In the genomic region with DNA sequence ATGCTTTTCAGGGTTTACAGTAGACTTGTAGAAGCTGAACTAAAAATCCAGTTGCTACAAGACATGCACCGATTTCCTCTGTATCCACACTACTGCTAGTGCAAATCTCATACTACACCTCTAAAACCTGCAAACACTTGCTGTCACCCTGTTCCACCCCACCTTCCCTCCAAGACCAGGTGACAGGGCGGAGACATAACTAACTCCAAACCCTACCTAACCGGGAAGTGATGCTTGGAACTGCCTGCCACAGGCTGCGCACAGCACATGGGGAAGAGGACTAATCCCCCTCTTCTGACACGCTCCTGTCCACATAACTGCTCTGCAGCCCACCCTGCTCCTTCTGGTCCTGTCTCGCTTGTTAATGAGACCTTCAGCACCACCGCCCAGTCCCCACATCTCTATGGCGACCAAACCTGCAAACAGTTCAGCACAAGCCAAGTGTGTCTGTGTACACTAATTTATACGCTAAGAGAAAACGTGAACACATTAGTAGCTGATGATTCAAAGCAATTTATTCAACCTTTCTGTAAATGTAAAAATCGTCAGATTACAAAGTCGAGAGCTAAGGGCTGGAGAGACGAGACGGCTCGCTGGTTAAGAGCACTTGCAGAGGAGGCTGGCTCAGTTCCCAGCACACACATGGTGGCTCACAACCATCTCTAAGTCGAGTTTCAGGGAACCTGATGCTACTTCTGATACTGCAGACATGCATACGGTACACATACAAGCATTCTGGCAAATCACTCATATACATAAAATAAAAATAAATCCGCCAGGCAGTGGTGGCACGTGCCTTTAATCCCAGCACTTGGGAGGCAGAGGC, we compare ENCODE assay signal across 12 mouse cellular contexts. TPM values are rescaled to one million over a fixed set of nuclear protein-coding genes. Genes with fewer than 3 reads are reported as not detected.
DNase-seq lines count a peak whose midpoint lies in the region; ATAC-seq and TF ChIP-seq lines count a peak whose summit lies in the region.
"Had no signal": no experiment of that assay in that cellular context is flagged by ENCODE, and none has a peak within 500 bp of the region (broad histone marks: within the 10 kb centered on the region; RNA-seq: fewer than 3 reads in every experiment).

No protein-coding gene starts in this region.

- H3K9ac ChIP-seq in intestine, postnatal 0 days (ENCODE audit: low read depth, low read length), result 0 out of 2 replicates have a peak overlapping the region, but pooled peaks have one; percentile 4
- H3K9ac ChIP-seq: liver, embryonic 14.5 days had no signal

- no peaks in the 10 kb centered on the region for H3K9me3 ChIP-seq in E14TG2a.4 (ENCODE audit: low read length)
- H3K9me3 ChIP-seq in intestine, postnatal 0 days (ENCODE audit: control insufficient read depth), result no peaks in the 10 kb centered on the region

- H3K4me3 ChIP-seq in E14TG2a.4 (replicated peaks; ENCODE audit: low read length), result 0 out of 2 replicates have a peak overlapping the region, but pooled peaks have one; percentile 20
- H3K4me3 ChIP-seq in intestine, postnatal 0 days (ENCODE audit: low read depth, low read length), result no peak overlapping the region

- ATAC-seq in intestine, postnatal 0 days, result no peak
- ATAC-seq in megakaryocyte progenitor cell, adult 5-6 weeks (replicated peaks; ENCODE audit: poor library complexity), result no peak
- ATAC-seq: CD4-positive, CD25-positive, alpha-beta regulatory T cell, adult 4 months had no signal

- peaks cover 30% of the 10 kb centered on the region for H3K36me3 ChIP-seq in E14TG2a.4 (ENCODE audit: insufficient read depth, low read length)
- H3K36me3 ChIP-seq in intestine, postnatal 0 days (ENCODE audit: control insufficient read depth, insufficient read depth), result 0 out of 2 replicates have a peak, but pooled peaks cover 7% of the 10 kb centered on the region

- TF ChIP-seq CTCF in E14TG2a.4 (conservative IDR thresholded peaks at IDR 0.05; ENCODE audit: low read length), result no peak
- no peak for TF ChIP-seq CTCF in intestine, postnatal 0 days (IDR thresholded peaks at IDR 0.05; ENCODE audit: low read depth)

- peak; percentile 47 for DNase-seq in cerebellum, postnatal 36 days
- DNase-seq in cerebellum, postnatal 4 days (ENCODE audit: low spot score in 2 of 2), result no peak
- peak; percentile 36 for DNase-seq in layer of hippocampus, adult 9-11 months
- no peak for DNase-seq in layer of hippocampus, postnatal 36 days
- no peak for DNase-seq in ovary, adult 18-20 months (ENCODE audit: low spot score)
- DNase-seq: heart, postnatal 10 days; thymus, postnatal 36 days had no signal

- H3K27me3 ChIP-seq in E14TG2a.4 (ENCODE audit: insufficient read depth, low read length), result no peaks in the 10 kb centered on the region
- H3K27me3 ChIP-seq in intestine, postnatal 0 days (replicated peaks; ENCODE audit: control insufficient read depth, insufficient read depth, low read length), result no peaks in the 10 kb centered on the region

- 51% methylated on average over 19 of the region's 19 CpGs for WGBS in intestine, postnatal 0 days

- peaks cover 87% of the 10 kb centered on the region for H3K4me1 ChIP-seq in E14TG2a.4 (replicated peaks; ENCODE audit: low read depth, low read length)
- peaks cover 6% of the 10 kb centered on the region for H3K4me1 ChIP-seq in intestine, postnatal 0 days (replicated peaks; ENCODE audit: control insufficient read depth, insufficient read depth, low read length)

- peak overlapping the region; percentile 67; the same call in 1 of the 2 replicates for H3K27ac ChIP-seq in intestine, postnatal 0 days (ENCODE audit: low read depth, low read length)
- H3K27ac ChIP-seq: liver, embryonic 14.5 days had no signal

- no peak overlapping the region for H3K4me2 ChIP-seq in intestine, postnatal 0 days (replicated peaks; ENCODE audit: low read depth)

RNA-seq across cellular contexts. Expression of a gene that starts 21.7 kb away (rescaled TPM):
- 100 to 1,000 TPM; 100 TPM for total RNA-seq in layer of hippocampus, postnatal 36 days (2021)
- 47.2 and 47.6 TPM in 2 replicates for polyA plus RNA-seq in intestine, postnatal 0 days (2015; fragmentation: Nextera tagmentation; extraction: Ambion mirVana)
- 42.0 and 43.2 TPM in 2 replicates for total RNA-seq in megakaryocyte progenitor cell, adult 5-6 weeks (2015)
- total RNA-seq in megakaryocyte progenitor cell, adult 5-6 weeks (2017), result 35.1 and 42.1 TPM in 2 replicates

RNA-seq across cellular contexts. Expression of a gene that starts 49.9 kb away (rescaled TPM):
- total RNA-seq in layer of hippocampus, postnatal 36 days (2021), result not detected
- 3.8 and 4.0 TPM in 2 replicates for polyA plus RNA-seq in intestine, postnatal 0 days (2015; fragmentation: Nextera tagmentation; extraction: Ambion mirVana)
- total RNA-seq in megakaryocyte progenitor cell, adult 5-6 weeks (2015), result not detected in 2 replicates
- total RNA-seq in megakaryocyte progenitor cell, adult 5-6 weeks (2017), result not detected in 2 replicates
- polyA plus RNA-seq: CD4-positive, CD25-positive, alpha-beta regulatory T cell, adult 4 months; liver, embryonic 14.5 days had no signal

Comparison
In these comparisons a context has a peak if more than half of its experiments do, and no peak if none do; other contexts are left out.
1. DNase-seq: peak in cerebellum, postnatal 36 days (2 of 2) and layer of hippocampus, adult 9-11 months (single experiment); none in cerebellum, postnatal 4 days (0 of 2), layer of hippocampus, postnatal 36 days (0 of 2) and ovary, adult 18-20 months (single experiment).